Mouse (Mus musculus) adrenal gland, adult 8-10 months (tissue): Measurements from ENCODE around the gene Lpar3. TPM values are rescaled to one million over a fixed set of nuclear protein-coding genes. Genes with fewer than 3 reads are reported as not detected.

Experiments
- DNase-seq: peaks from one replicate; pipeline ENCODE4 v3.0.0; 2022
- total RNA-seq, 4 experiments: library from RNA; stranded (reverse); gene quantifications; 2 replicates each; pipeline ENCODE4 v1.2.4; 2022

Gene Lpar3
- total RNA-seq, 4 experiments from 2014 or later, result 0.19 to 0.32 (median 0.24) TPM; not detected in 1

- DNase-seq, result no peak
Measured at GRCm38 (mm10) chr3:146315414-146315813, 94.7 kb downstream of the Lpar3 start.

GRCm38 (mm10) chr3:146316293-146316692 lies 95.5 kb downstream of the Lpar3 start:
- no peak for DNase-seq

GRCm38 (mm10) chr3:146317366-146317765 lies 96.6 kb downstream of the Lpar3 start:
- no peak for DNase-seq

GRCm38 (mm10) chr3:146317911-146318310 lies 97.1 kb downstream of the Lpar3 start:
- no peak for DNase-seq

GRCm38 (mm10) chr3:146318520-146318938 lies 97.8 kb downstream of the Lpar3 start:
- DNase-seq, result no peak

GRCm38 (mm10) chr3:146318987-146319386 lies 98.2 kb downstream of the Lpar3 start:
- no peak for DNase-seq

- DNase-seq, result no peak
Measured at GRCm38 (mm10) chr3:146319503-146319902, 98.7 kb downstream of the Lpar3 start.

- DNase-seq, result no peak
Measured at GRCm38 (mm10) chr3:146324949-146325348, 104.2 kb downstream of the Lpar3 start.

GRCm38 (mm10) chr3:146326743-146327536 lies 106.2 kb downstream of the Lpar3 start:
- DNase-seq, result no peak

GRCm38 (mm10) chr3:146327537-146328255 lies 106.9 kb downstream of the Lpar3 start:
- peak; percentile 66 for DNase-seq

- DNase-seq, result no peak
Measured at GRCm38 (mm10) chr3:146328749-146329148, 108.0 kb downstream of the Lpar3 start.

GRCm38 (mm10) chr3:146331819-146332218 lies 111.1 kb downstream of the Lpar3 start:
- DNase-seq, result no peak

GRCm38 (mm10) chr3:146333270-146333669 lies 112.5 kb downstream of the Lpar3 start:
- no peak for DNase-seq

- no peak for DNase-seq
Measured at GRCm38 (mm10) chr3:146334070-146334469, 113.3 kb downstream of the Lpar3 start.

Other genes starting within 250 kb of the Lpar3 start
- 1 to 10 TPM; 4.8 to 6.6 (median 5.6) TPM for gene Syde2, start 233.1 kb upstream of the Lpar3 start, total RNA-seq
- not detected for gene Wdr63, start 112.8 kb upstream of the Lpar3 start, total RNA-seq
- gene Mcoln3, start 103.5 kb upstream of the Lpar3 start, total RNA-seq, result under 1 TPM in 2 of 4 experiments, not detected in 2; 0.09 to 0.46 TPM
- 1 to 10 TPM in 2 of 4 experiments, under 1 TPM in 2; 0.17 to 1.2 (median 0.63) TPM for gene Mcoln2, start 71.1 kb upstream of the Lpar3 start, total RNA-seq
- 10 to 100 TPM in 2 of 4 experiments, 1 to 10 TPM in 2; 7.7 to 12.9 (median 10.8) TPM for gene Ssx2ip, start 183.7 kb downstream of the Lpar3 start, total RNA-seq
- gene Ctbs, start 228.8 kb downstream of the Lpar3 start, total RNA-seq, result 10 to 100 TPM in 3 of 4 experiments, 1 to 10 TPM in 1; 10.0 to 15.2 (median 12.8) TPM